Mouse (Mus musculus): ENCODE results near the gene Dhx32. TPM values are rescaled to one million over a fixed set of nuclear protein-coding genes. Genes with fewer than 3 reads are reported as not detected.

Dhx32 gene
- polyA plus RNA-seq, 1 experiment, result 27.8 TPM

GRCm38 (mm10) chr7:133718580-133718979 is 63.9 kb downstream of the Dhx32 start:
- H3K9me3 ChIP-seq (replicated peaks; ENCODE audit: control insufficient read depth, insufficient read depth, low read length, poor library complexity, severe bottlenecking), result no peaks in the 10 kb centered on the region
- H3K36me3 ChIP-seq (ENCODE audit: control insufficient read depth, insufficient read depth, low read length, poor library complexity, severe bottlenecking), result peaks cover 69% of the 10 kb centered on the region

GRCm38 (mm10) chr7:133715387-133715786 is 67.1 kb downstream of the Dhx32 start:
- H3K27ac ChIP-seq (ENCODE audit: insufficient read depth, low read length), result no peak overlapping the region
- peaks cover 56% of the 10 kb centered on the region for H3K36me3 ChIP-seq (ENCODE audit: control insufficient read depth, insufficient read depth, low read length, poor library complexity, severe bottlenecking)
- no peak for TF ChIP-seq POLR2A (IDR thresholded peaks at IDR 0.05; ENCODE audit: insufficient read depth, low read length)
- no peak for TF ChIP-seq CTCF (IDR thresholded peaks at IDR 0.05; ENCODE audit: low read depth, low read length)
- no peak for TF ChIP-seq EP300 (IDR thresholded peaks at IDR 0.05; ENCODE audit: insufficient read depth, low read depth, low read length)
- H3K27me3 ChIP-seq (ENCODE audit: control insufficient read depth, insufficient read depth, low read length, poor library complexity, severe bottlenecking), result no peaks in the 10 kb centered on the region
- no peak overlapping the region for H3K9ac ChIP-seq (ENCODE audit: low read depth, poor library complexity, severe bottlenecking)
- H3K9me3 ChIP-seq (replicated peaks; ENCODE audit: control insufficient read depth, insufficient read depth, low read length, poor library complexity, severe bottlenecking), result no peaks in the 10 kb centered on the region
- H3K4me1 ChIP-seq (ENCODE audit: control insufficient read depth, insufficient read depth, low read length), result no peaks in the 10 kb centered on the region
- H3K4me3 ChIP-seq (ENCODE audit: low read depth, low read length), result no peak overlapping the region

More at GRCm38 (mm10) chr7:133718580-133718979, 63.9 kb downstream of the Dhx32 start:
- H3K4me3 ChIP-seq (ENCODE audit: low read depth, low read length), result no peak overlapping the region
- TF ChIP-seq CTCF (IDR thresholded peaks at IDR 0.05; ENCODE audit: low read depth, low read length), result no peak
- no peak for TF ChIP-seq POLR2A (IDR thresholded peaks at IDR 0.05; ENCODE audit: insufficient read depth, low read length)
- TF ChIP-seq EP300 (IDR thresholded peaks at IDR 0.05; ENCODE audit: insufficient read depth, low read depth, low read length), result no peak
- no peak overlapping the region for H3K27ac ChIP-seq (ENCODE audit: insufficient read depth, low read length)
- no peaks in the 10 kb centered on the region for H3K27me3 ChIP-seq (ENCODE audit: control insufficient read depth, insufficient read depth, low read length, poor library complexity, severe bottlenecking)
- H3K4me1 ChIP-seq (ENCODE audit: control insufficient read depth, insufficient read depth, low read length), result no peaks in the 10 kb centered on the region
- no peak overlapping the region for H3K9ac ChIP-seq (ENCODE audit: low read depth, poor library complexity, severe bottlenecking)

GRCm38 (mm10) chr7:133707301-133707700 is 75.2 kb downstream of the Dhx32 start:
- H3K36me3 ChIP-seq (ENCODE audit: control insufficient read depth, insufficient read depth, low read length, poor library complexity, severe bottlenecking), result no peaks in the 10 kb centered on the region
- no peak overlapping the region for H3K4me3 ChIP-seq (ENCODE audit: low read depth, low read length)
- H3K4me1 ChIP-seq (ENCODE audit: control insufficient read depth, insufficient read depth, low read length), result no peaks in the 10 kb centered on the region
- no peak overlapping the region for H3K9ac ChIP-seq (ENCODE audit: low read depth, poor library complexity, severe bottlenecking)
- H3K9me3 ChIP-seq (replicated peaks; ENCODE audit: control insufficient read depth, insufficient read depth, low read length, poor library complexity, severe bottlenecking), result no peaks in the 10 kb centered on the region
- no peaks in the 10 kb centered on the region for H3K27me3 ChIP-seq (ENCODE audit: control insufficient read depth, insufficient read depth, low read length, poor library complexity, severe bottlenecking)
- TF ChIP-seq EP300 (IDR thresholded peaks at IDR 0.05; ENCODE audit: insufficient read depth, low read depth, low read length) (no peak), CTCF (IDR thresholded peaks at IDR 0.05; ENCODE audit: low read depth, low read length) (no peak), POLR2A (IDR thresholded peaks at IDR 0.05; ENCODE audit: insufficient read depth, low read length) (no peak)
- no peak overlapping the region for H3K27ac ChIP-seq (ENCODE audit: insufficient read depth, low read length)

- Histone ChIP-seq H3K4me3 (ENCODE audit: low read depth, low read length) (no peak overlapping the region), H3K36me3 (ENCODE audit: control insufficient read depth, insufficient read depth, low read length, poor library complexity, severe bottlenecking) (no peaks in the 10 kb centered on the region), H3K27ac (ENCODE audit: insufficient read depth, low read length) (no peak overlapping the region), H3K4me1 (ENCODE audit: control insufficient read depth, insufficient read depth, low read length) (no peaks in the 10 kb centered on the region), H3K27me3 (ENCODE audit: control insufficient read depth, insufficient read depth, low read length, poor library complexity, severe bottlenecking) (no peaks in the 10 kb centered on the region), H3K9me3 (replicated peaks; ENCODE audit: control insufficient read depth, insufficient read depth, low read length, poor library complexity, severe bottlenecking) (no peaks in the 10 kb centered on the region), H3K9ac (ENCODE audit: low read depth, poor library complexity, severe bottlenecking) (no peak overlapping the region)
- TF ChIP-seq POLR2A (IDR thresholded peaks at IDR 0.05; ENCODE audit: insufficient read depth, low read length) (no peak), CTCF (IDR thresholded peaks at IDR 0.05; ENCODE audit: low read depth, low read length) (no peak), EP300 (IDR thresholded peaks at IDR 0.05; ENCODE audit: insufficient read depth, low read depth, low read length) (no peak)
These were observed 78.6 kb downstream of the Dhx32 start for GRCm38 (mm10) chr7:133703906-133704305.

- H3K4me1 ChIP-seq (ENCODE audit: control insufficient read depth, insufficient read depth, low read length), result no peaks in the 10 kb centered on the region
- TF ChIP-seq POLR2A (IDR thresholded peaks at IDR 0.05; ENCODE audit: insufficient read depth, low read length) (no peak), CTCF (IDR thresholded peaks at IDR 0.05; ENCODE audit: low read depth, low read length) (no peak), EP300 (IDR thresholded peaks at IDR 0.05; ENCODE audit: insufficient read depth, low read depth, low read length) (no peak)
- no peak overlapping the region for H3K9ac ChIP-seq (ENCODE audit: low read depth, poor library complexity, severe bottlenecking)
- no peaks in the 10 kb centered on the region for H3K27me3 ChIP-seq (ENCODE audit: control insufficient read depth, insufficient read depth, low read length, poor library complexity, severe bottlenecking)
- H3K4me3 ChIP-seq (ENCODE audit: low read depth, low read length), result no peak overlapping the region
- H3K27ac ChIP-seq (ENCODE audit: insufficient read depth, low read length), result no peak overlapping the region
- H3K36me3 ChIP-seq (ENCODE audit: control insufficient read depth, insufficient read depth, low read length, poor library complexity, severe bottlenecking), result no peaks in the 10 kb centered on the region
- no peaks in the 10 kb centered on the region for H3K9me3 ChIP-seq (replicated peaks; ENCODE audit: control insufficient read depth, insufficient read depth, low read length, poor library complexity, severe bottlenecking)
These were observed 80.2 kb downstream of the Dhx32 start for GRCm38 (mm10) chr7:133702333-133702732.

GRCm38 (mm10) chr7:133701366-133701765 is 81.2 kb downstream of the Dhx32 start:
- H3K9me3 ChIP-seq (replicated peaks; ENCODE audit: control insufficient read depth, insufficient read depth, low read length, poor library complexity, severe bottlenecking), result no peaks in the 10 kb centered on the region
- H3K4me1 ChIP-seq (ENCODE audit: control insufficient read depth, insufficient read depth, low read length), result no peaks in the 10 kb centered on the region
- H3K27me3 ChIP-seq (ENCODE audit: control insufficient read depth, insufficient read depth, low read length, poor library complexity, severe bottlenecking), result no peaks in the 10 kb centered on the region
- TF ChIP-seq EP300 (IDR thresholded peaks at IDR 0.05; ENCODE audit: insufficient read depth, low read depth, low read length) (no peak), CTCF (IDR thresholded peaks at IDR 0.05; ENCODE audit: low read depth, low read length) (no peak), POLR2A (IDR thresholded peaks at IDR 0.05; ENCODE audit: insufficient read depth, low read length) (no peak)
- no peaks in the 10 kb centered on the region for H3K36me3 ChIP-seq (ENCODE audit: control insufficient read depth, insufficient read depth, low read length, poor library complexity, severe bottlenecking)
- H3K27ac ChIP-seq (ENCODE audit: insufficient read depth, low read length), result no peak overlapping the region
- no peak overlapping the region for H3K4me3 ChIP-seq (ENCODE audit: low read depth, low read length)
- H3K9ac ChIP-seq (ENCODE audit: low read depth, poor library complexity, severe bottlenecking), result no peak overlapping the region
